Mouse (Mus musculus): Measurements from ENCODE around the gene Men1.
"Not testable (repeated sequence)": the region's sequence is repeated elsewhere in the genome, so short reads cannot be mapped to it uniquely, and the experiment has no call there.

Men1 gene

DNA sequence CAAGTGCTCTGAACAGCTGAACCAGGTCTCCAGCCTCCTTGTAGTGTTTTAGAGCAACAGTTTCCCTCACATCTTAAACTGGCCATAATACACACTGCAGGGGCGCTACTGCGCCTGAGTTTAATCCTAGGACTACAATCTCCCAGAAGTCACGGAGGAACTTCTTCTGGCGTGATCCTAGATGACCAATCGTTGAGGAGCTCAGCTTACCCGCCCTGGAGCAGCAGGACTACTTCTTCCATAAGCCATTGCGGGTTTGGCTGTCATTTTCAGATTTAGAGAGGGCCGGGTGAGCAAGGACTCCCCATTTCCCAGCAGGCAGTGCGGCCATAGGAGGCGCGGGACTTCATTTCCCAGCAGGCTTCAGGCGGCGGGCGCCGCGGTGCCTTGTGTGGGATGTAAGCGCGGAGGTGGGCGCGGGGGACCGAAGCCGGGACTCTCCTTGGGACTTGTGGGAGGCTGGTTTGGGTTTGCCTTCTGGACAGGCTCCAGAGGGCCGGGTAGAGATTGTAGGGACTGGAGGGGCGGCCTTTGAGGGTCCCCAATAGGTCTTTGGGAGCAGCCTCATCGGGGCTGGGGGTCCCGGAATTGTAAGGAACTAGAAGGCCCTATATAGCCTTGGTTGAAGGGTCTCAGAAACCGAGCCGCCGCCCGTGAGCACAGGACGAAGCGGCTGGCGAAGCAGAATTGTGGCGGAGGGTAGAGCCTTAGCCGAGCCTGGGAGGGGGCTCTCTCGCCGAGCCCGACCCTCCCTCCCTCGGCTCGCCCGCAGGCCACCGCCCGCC is at the start of gene Men1:
Gene Men1 (plus strand): TSS at position 307 of the 785 bp plus-strand sequence.
- peak; percentile 98 for DNase-seq (ENCODE audit: low spot score)

- DNase-seq (ENCODE audit: low spot score) = no peak
Measured at GRCm38 (mm10) chr19:6285226-6285625, 49.6 kb upstream of the Men1 start.

- DNase-seq (ENCODE audit: low spot score) = peak; percentile 29
Measured at GRCm38 (mm10) chr19:6285632-6286433, 48.9 kb upstream of the Men1 start.

GRCm38 (mm10) chr19:6286434-6287401 is 48.1 kb upstream of the Men1 start:
- DNase-seq (ENCODE audit: low spot score) = no peak

GRCm38 (mm10) chr19:6288236-6288894 is 46.4 kb upstream of the Men1 start:
- peak; percentile 45 for DNase-seq (ENCODE audit: low spot score)

GRCm38 (mm10) chr19:6289696-6290238 is 45.0 kb upstream of the Men1 start:
- no peak for DNase-seq (ENCODE audit: low spot score)

DNA sequence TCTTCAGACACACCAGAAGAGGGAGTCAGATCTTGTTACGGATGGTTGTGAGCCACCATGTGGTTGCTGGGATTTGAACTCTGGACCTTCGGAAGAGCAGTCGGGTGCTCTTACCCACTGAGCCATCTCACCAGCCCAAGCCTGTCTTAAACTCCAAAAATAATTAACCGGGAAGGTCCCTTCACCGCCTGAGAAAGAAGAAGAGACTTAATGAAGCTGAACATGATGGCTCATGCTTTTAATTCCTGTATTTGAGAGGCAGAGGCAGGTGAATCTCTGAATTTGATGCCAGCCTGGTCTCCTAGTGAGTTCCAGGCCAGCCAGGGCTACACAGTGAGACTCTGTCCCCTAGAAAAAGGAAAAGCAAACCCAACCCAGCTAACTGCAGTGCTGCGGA is 44.1 kb upstream of the Men1 start:
- DNase-seq (ENCODE audit: low spot score) = not testable (repeated sequence)

- no peak for DNase-seq (ENCODE audit: low spot score)
Measured at GRCm38 (mm10) chr19:6291117-6291781, 43.5 kb upstream of the Men1 start.

- DNase-seq (ENCODE audit: low spot score) = no peak
Measured at GRCm38 (mm10) chr19:6292262-6292661, 42.5 kb upstream of the Men1 start.

GRCm38 (mm10) chr19:6294301-6294700 is 40.5 kb upstream of the Men1 start:
- DNase-seq (ENCODE audit: low spot score) = no peak

DNA sequence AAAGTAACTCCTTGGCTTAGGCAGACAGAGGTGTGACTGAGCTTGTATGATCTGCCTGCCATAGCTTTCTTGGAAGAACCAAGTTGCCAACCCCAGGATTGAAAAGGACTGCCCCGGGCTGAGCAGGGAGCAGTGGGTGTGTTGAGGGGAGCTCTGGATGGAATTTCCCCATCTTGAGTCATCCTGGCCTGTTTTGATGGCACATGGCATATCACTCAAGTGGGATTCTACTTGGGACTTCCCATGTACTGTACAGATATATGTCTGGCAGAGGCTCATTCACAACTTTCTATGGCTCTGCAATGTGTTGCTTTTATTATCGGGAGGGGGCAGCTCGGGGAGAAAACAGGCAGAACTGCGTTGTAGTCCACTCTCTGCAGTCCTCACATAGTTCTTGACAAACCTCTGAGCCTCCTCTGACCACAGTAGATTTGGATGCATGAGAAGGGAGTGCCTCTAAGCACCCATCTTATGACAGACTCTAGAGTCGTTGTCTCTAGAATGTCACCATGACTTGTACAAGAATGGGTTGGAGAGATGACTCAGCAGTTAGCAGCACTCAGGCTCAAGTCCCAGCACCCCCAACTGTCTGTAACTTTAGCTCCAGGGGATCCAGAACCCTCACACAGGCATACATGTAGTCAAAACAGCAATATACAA is 38.1 kb upstream of the Men1 start:
- DNase-seq (ENCODE audit: low spot score) = no peak

- peak; percentile 75 for DNase-seq (ENCODE audit: low spot score)
Measured at GRCm38 (mm10) chr19:6297641-6298040, 37.1 kb upstream of the Men1 start.

DNA sequence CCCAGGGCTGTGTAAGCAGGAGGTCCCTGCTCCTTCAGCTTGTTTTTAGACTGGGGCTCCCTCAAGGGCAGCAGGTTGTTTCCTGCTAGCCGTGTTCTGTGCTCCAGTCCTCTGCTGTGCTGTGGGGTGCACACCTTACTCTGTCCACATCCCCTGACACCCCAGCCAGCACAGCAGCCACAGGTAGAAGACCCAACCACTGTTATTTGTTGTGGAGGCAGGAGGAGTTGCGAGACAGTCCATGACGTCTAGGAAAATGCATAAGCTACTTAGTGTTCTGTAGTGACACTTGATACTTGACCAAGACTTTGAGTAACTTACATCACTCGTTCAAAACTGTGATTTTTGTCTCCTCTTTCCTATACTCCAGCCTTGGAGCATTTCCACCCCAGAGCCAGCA is 35.8 kb upstream of the Men1 start:
- DNase-seq (ENCODE audit: low spot score) = no peak

DNA sequence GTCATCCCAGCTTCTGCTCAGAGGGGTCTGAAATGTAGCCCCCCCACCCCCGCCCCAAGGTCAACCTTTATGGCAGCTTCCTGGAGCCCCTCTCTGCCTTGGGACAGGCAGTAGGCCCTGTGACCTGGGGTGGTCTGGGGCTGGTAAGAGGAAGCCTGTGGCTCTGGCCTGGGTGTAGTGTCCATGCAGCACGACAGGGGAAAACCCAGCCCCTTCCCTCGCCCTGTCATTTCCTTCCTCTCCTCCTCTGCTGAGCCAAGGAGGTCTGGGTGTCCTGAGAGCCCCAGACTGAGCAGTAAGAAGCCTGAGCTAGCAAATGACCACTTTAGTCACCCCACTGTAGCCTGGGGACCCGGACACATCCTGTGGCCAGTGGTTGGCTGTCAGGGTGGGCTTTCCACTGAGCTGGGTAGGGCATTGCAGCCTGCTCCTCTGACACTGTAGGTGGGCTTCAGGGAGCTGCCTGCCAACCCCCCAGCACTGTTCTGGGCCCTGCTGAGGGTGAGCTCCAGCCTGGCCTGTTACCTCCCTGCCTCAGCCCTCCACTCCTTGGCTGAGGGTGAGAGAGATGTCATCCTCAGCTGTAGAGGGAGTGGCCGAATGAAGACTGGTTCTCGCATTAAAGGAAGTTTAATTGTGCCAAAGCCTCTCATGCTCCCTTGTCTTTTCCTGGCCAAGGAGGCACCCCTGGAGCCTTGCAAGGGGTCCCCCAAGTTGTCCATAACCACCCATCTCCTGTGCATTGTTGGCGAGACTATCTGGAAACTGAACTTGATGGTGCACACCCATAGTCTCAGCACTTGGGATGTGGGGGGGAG is 35.1 kb upstream of the Men1 start:
- peak; percentile 71 for DNase-seq (ENCODE audit: low spot score)

DNA sequence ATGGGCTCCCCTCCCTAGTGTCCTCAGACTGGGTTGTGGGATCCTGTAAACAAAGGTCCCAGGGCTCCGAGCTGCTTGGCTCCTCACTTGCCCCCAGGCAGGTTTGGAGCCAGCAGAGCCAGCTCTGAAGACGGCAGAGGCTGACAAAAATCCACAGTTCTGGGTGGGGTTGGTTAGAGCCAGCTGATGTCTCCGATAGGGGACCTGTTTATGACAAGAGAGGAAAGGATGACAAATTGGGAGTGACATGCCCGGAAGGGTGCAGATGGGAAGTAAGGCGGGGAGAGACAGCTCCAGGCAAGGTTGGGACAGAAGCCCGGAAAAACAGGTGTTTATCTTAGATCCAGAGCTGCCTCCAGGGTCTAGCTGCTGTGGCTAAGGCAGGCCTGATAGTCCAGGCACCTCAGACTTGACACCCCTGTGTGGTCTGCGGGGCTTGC is 34.4 kb upstream of the Men1 start:
- DNase-seq (ENCODE audit: low spot score) = peak; percentile 88

GRCm38 (mm10) chr19:6302114-6302513 is 32.7 kb upstream of the Men1 start:
- DNase-seq (ENCODE audit: low spot score) = no peak

DNA sequence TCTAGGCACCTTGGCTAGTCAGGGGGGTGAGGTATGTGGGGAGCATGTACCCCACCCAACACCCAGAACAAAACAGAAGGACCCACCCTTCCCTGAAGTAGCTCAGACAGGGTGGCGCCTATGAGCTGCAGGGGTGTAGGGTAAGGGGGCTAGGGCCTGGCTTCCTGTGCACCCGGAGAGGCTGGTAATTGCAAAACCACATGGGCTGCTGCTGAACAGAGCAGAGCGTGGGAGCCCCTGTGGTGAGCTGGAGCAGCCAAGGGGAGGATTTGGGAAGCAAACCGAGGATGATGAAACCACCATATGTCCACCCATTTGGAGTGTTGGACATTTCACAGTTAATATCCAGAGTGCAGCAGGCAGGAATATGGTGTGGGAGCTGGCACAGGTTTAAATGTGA is 32.3 kb upstream of the Men1 start:
- no peak for DNase-seq (ENCODE audit: low spot score)

DNA sequence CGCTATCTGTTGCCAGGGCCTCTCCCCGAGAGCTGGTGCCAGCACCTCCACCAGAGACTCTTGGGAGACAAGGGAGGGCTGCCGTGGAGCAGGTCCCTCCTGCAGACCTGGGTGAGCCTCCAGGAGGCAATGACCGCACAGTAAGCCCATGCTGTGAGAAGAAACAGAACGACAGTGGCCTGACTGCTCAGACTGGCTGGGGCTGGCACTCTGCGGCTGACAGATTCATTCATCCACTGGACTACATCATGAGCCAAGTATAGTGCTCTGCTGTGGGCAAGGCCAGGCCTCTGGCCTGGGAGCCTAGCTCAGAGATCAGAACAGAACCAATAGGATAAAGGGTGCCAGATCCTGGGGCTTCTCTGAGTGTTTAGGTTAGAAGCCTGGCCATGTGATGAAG is 30.9 kb upstream of the Men1 start:
- DNase-seq (ENCODE audit: low spot score) = no peak
